Mouse (Mus musculus): Measurements from ENCODE around the gene Ndufaf2.
A peak's percentile ranks its signal among the peaks of the same experiment; 100 is the strongest.

- TF ChIP-seq POLR2A (IDR thresholded peaks at IDR 0.05; ENCODE audit: low read depth, low read length), result no peak
- TF ChIP-seq CTCF (IDR thresholded peaks at IDR 0.05; ENCODE audit: extremely low read depth, insufficient read length, insufficient replicate concordance, low read depth, low read length), result peak; percentile 16; the same call in 1 of the 2 replicates
Observed at GRCm38 (mm10) chr13:107983231-107983847, 175.1 kb downstream of the Ndufaf2 start.

Measured in small intestine, adult 2 months (tissue).